Comparison of ENCODE assay signal across 11 mouse cellular contexts in the genomic region with DNA sequence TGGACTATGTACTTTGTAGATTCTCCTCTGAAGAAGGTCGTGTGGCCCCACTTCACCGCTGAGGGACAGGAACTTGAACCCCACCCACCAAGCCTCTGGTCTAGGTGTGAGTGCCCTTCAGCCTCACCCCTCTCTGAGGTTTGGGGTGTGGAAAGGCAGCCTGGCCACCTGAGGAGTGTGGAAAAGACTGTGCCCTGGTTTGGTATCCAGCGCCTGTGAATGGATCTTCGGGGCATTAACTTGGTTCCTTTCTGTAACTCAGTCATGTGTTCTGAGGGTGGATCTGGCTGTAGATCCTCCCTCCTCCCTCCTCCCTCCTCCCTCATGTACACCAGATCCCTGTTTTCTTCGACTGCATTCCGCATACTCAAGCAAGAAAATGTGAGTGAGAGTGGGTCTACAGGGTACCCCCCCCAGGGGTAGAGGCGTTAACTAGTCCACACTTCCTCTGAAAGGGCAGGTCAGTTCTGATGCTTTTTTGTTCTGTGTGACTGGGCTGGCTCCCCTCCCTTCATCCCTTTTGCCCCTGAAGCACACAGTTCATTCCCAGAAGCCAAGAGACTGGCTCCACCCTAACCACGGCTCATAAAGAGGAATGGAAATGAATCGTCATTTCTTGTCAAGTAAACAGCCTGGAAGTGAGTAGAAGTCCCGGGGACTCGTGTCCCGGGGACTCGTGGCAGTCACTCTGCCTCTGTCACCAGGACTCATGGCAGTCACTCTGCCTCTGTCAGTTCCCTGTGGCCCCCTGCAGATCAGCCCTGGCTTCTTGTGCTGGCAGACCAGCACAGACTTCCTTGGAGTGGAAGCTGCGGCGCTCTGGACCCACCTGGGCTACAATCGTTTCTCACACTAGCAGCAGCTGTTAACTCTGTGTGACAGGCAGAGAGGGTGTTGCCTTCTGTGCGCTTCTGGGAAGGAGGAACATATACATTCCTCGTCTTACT. TPM values are rescaled to one million over a fixed set of nuclear protein-coding genes. Genes with fewer than 3 reads are reported as not detected.
DNase-seq lines count a peak whose midpoint lies in the region; ATAC-seq and TF ChIP-seq lines count a peak whose summit lies in the region.
"Had no signal": no experiment of that assay in that cellular context is flagged by ENCODE, and none has a peak within 500 bp of the region (broad histone marks: within the 10 kb centered on the region; RNA-seq: fewer than 3 reads in every experiment).

No protein-coding gene starts in this region.

- TF ChIP-seq CTCF in cerebellum, adult 2 months (IDR thresholded peaks at IDR 0.05; ENCODE audit: borderline replicate concordance, insufficient read depth, low read depth, low read length): no peak

- no peak overlapping the region for H3K9ac ChIP-seq in lung, embryonic 15.5 days
- peak overlapping the region; percentile 58 for H3K9ac ChIP-seq in stomach, embryonic 16.5 days (ENCODE audit: low read length)
- H3K9ac ChIP-seq: heart, embryonic 15.5 days had no signal

- H3K27ac ChIP-seq in cerebellum, adult 2 months (ENCODE audit: insufficient read depth, low read length): no peak overlapping the region
- no peak overlapping the region for H3K27ac ChIP-seq in lung, embryonic 15.5 days
- H3K27ac ChIP-seq in stomach, embryonic 16.5 days (ENCODE audit: low read length): peak overlapping the region; percentile 67
- H3K27ac ChIP-seq: heart, embryonic 15.5 days had no signal

- WGBS in cerebellum, adult 2 months: 37% methylated on average over 18 of the region's 18 CpGs
- 35% methylated on average over 18 of the region's 18 CpGs for WGBS in lung, embryonic 15.5 days
- 35% methylated on average over 18 of the region's 18 CpGs for WGBS in stomach, embryonic 16.5 days

- H3K27me3 ChIP-seq in cerebellum, adult 2 months (ENCODE audit: control insufficient read depth, insufficient read depth, low read length): no peaks in the 10 kb centered on the region
- no peaks in the 10 kb centered on the region for H3K27me3 ChIP-seq in lung, embryonic 15.5 days
- no peaks in the 10 kb centered on the region for H3K27me3 ChIP-seq in stomach, embryonic 16.5 days (ENCODE audit: control insufficient read depth, insufficient read depth, low read length)

- no peak for ATAC-seq in cerebellum, adult (ENCODE audit: insufficient number of reproducible peaks, low FRiP score, low TSS enrichment)
- ATAC-seq in lung, embryonic 15.5 days (ENCODE audit: borderline replicate concordance, extremely low read depth, low FRiP score, low TSS enrichment): no peak
- ATAC-seq in stomach, embryonic 16.5 days (ENCODE audit: insufficient read depth, low FRiP score): no peak; the same call in 1 of the 2 replicates
- no peak for ATAC-seq in megakaryocyte-erythroid progenitor cell, adult 5-6 weeks (replicated peaks; ENCODE audit: low FRiP score, low TSS enrichment, poor library complexity, severe bottlenecking)

- peak overlapping the region; percentile 16; the same call in 1 of the 2 replicates for H3K4me2 ChIP-seq in lung, embryonic 15.5 days
- peak overlapping the region; percentile 25; the same call in 1 of the 2 replicates for H3K4me2 ChIP-seq in stomach, embryonic 16.5 days (ENCODE audit: low read depth, low read length)
- H3K4me2 ChIP-seq: liver, embryonic 11.5 days had no signal

- H3K36me3 ChIP-seq in lung, embryonic 15.5 days: no peaks in the 10 kb centered on the region
- no peaks in the 10 kb centered on the region for H3K36me3 ChIP-seq in stomach, embryonic 16.5 days (ENCODE audit: control insufficient read depth, insufficient read depth, low read length)
- H3K36me3 ChIP-seq: heart, embryonic 15.5 days had no signal

- H3K9me3 ChIP-seq in lung, embryonic 15.5 days: no peaks in the 10 kb centered on the region
- H3K9me3 ChIP-seq in stomach, embryonic 16.5 days (replicated peaks; ENCODE audit: control insufficient read depth, low read length): no peaks in the 10 kb centered on the region
- H3K9me3 ChIP-seq: heart, embryonic 15.5 days had no signal

- H3K4me1 ChIP-seq in cerebellum, adult 2 months (ENCODE audit: control insufficient read depth, insufficient read depth, low read length): peaks cover 27% of the 10 kb centered on the region
- H3K4me1 ChIP-seq in lung, embryonic 15.5 days: peaks cover 32% of the 10 kb centered on the region
- H3K4me1 ChIP-seq in stomach, embryonic 16.5 days (ENCODE audit: control insufficient read depth, insufficient read depth, low read length): peaks cover 28% of the 10 kb centered on the region

- DNase-seq in cerebellum, adult 2 months: peak; percentile 20 to 21
- no peak for DNase-seq in lung, postnatal 25 days (ENCODE audit: low spot score)
- peak; percentile 63 to 71 for DNase-seq in kidney, postnatal 36 days
- DNase-seq in right cerebral cortex, postnatal 4 days: no peak
- DNase-seq: thymus, adult 18-20 months had no signal

- no peak for TF ChIP-seq POLR2A in cerebellum, adult 2 months (IDR thresholded peaks at IDR 0.05; ENCODE audit: borderline replicate concordance, insufficient read depth, low read length)

- H3K4me3 ChIP-seq in cerebellum, adult 2 months (replicated peaks; ENCODE audit: insufficient read depth, low read depth, low read length): no peak overlapping the region
- no peak overlapping the region for H3K4me3 ChIP-seq in lung, embryonic 15.5 days
- no peak overlapping the region for H3K4me3 ChIP-seq in stomach, embryonic 16.5 days (replicated peaks; ENCODE audit: low read length)
- H3K4me3 ChIP-seq: heart, embryonic 15.5 days had no signal

RNA-seq across cellular contexts. Expression of a gene that starts 30.5 kb away (rescaled TPM):
- polyA plus RNA-seq in cerebellum, adult 2 months (2012; rRNA removed): 5.9 and 6.3 TPM in 2 replicates
- 7.3 TPM in 2 replicates for polyA plus RNA-seq in lung, embryonic 15.5 days (2015; fragmentation: Nextera tagmentation; extraction: Ambion mirVana)
- 10.7 and 11.1 TPM in 2 replicates for polyA plus RNA-seq in stomach, embryonic 16.5 days (2015; fragmentation: Nextera tagmentation; extraction: Ambion mirVana)
- total RNA-seq in megakaryocyte-erythroid progenitor cell, adult 5-6 weeks (2014; fragmentation: Nextera tagmentation): 56.9 and 94.9 TPM in 2 replicates
- 34.2 and 49.5 TPM in 2 replicates for total RNA-seq in megakaryocyte-erythroid progenitor cell, adult 5-6 weeks (2017)

RNA-seq across cellular contexts. Expression of a gene that starts 47.5 kb away (rescaled TPM):
- polyA plus RNA-seq in cerebellum, adult 2 months (2012; rRNA removed): 59.6 and 64.8 TPM in 2 replicates
- 116 and 122 TPM in 2 replicates for polyA plus RNA-seq in lung, embryonic 15.5 days (2015; fragmentation: Nextera tagmentation; extraction: Ambion mirVana)
- 132 and 136 TPM in 2 replicates for polyA plus RNA-seq in stomach, embryonic 16.5 days (2015; fragmentation: Nextera tagmentation; extraction: Ambion mirVana)
- total RNA-seq in megakaryocyte-erythroid progenitor cell, adult 5-6 weeks (2014; fragmentation: Nextera tagmentation): 17.7 and 24.5 TPM in 2 replicates
- 39.8 and 44.6 TPM in 2 replicates for total RNA-seq in megakaryocyte-erythroid progenitor cell, adult 5-6 weeks (2017)

Comparison
In these comparisons a context has a peak if more than half of its experiments do, and no peak if none do; other contexts are left out.
1. DNase-seq: peak in cerebellum, adult 2 months (2 of 2) and kidney, postnatal 36 days (2 of 2); none in lung, postnatal 25 days (single experiment) and right cerebral cortex, postnatal 4 days (single experiment).